Mouse (Mus musculus) embryonic stem cell, embryonic (primary cell): Measurements from ENCODE around the gene Picalm.

Experiments used
- CTCF ChIA-PET, 4 experiments: fragments of 300-600 bp in 2 of 4; fragments of 350-600 bp in 2 of 4; sonication (Branson Sonifier 250); formaldehyde crosslinking; loops; one replicate each; lab custom pipeline; 2022; ENCODE audit warnings: inconsistent platforms in 2 of 4; lab: Charles Lee
- POLR2A ChIA-PET, 4 experiments: fragments of 300-600 bp in 2 of 4; fragments of 350-600 bp in 2 of 4; sonication (Branson Sonifier 250); formaldehyde crosslinking; loops; one replicate each; lab custom pipeline; 2022; ENCODE audit warnings: antibody characterized with exemption in 4 of 4, inconsistent platforms in 1 of 4; lab: Charles Lee

Picalm gene

DNA sequence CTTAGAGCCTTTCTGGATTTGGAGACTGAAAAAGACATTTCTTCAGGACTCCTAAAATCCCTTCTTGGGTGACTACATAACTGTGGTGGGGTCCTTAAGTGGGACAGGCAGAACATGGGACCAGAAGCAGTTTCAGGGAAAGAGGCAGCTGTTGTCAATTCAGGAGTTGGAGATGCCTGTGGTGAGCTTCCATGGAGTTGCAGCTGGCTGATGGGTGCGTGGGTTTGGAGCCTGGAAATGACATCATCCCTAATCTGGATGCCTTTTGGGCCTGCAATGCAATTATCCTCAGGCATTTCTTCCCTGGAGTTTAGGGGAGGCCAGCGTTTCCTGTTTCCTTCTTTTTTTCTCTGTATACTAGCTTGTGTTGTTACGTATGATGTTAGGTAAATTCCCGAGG lies 103.9 kb downstream of the Picalm start:
- CTCF ChIA-PET: interaction anchor here in 2 of 4 experiments (0.5 to 0.9 kb wide), 3 partner anchors 103 to 236 kb away, joined by 3 to 12 read pairs (median 9); no protein-coding TSS in a partner anchor
- POLR2A ChIA-PET: no interaction called here

DNA sequence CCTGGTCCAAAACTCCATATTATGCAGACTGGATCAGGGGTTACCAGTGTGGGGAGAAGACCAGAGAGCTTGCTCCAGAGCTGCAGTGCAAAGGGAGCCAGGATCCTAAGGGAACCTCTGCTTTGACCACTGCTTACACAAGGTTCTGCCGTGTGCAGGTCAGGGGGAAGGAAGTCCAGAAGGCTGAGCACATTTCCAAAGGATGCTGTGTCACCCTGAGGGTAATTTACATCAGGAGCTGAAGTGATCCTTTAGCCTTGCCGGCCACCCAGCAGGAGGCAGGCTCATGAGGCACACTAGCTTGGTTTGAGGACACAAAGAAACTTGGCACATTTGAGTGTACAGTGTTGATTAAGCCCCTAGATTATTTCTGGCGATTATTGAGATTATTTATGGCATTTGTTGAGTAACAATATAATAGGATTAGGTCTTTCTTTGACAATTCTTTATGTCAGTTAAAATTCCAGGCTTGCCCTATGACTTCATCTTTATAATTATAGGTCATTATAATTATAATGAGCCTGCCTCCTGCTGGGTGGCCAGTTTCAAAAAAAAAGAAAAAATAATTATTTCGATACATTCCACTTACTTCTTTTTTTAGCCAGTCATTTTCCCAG lies 106.4 kb downstream of the Picalm start:
- CTCF ChIA-PET: interaction anchor here in 1 of 4 experiments (0.7 kb wide), 1 partner anchor 18 kb away, joined by 3 read pairs; no protein-coding TSS in a partner anchor
- POLR2A ChIA-PET: no interaction called here

DNA sequence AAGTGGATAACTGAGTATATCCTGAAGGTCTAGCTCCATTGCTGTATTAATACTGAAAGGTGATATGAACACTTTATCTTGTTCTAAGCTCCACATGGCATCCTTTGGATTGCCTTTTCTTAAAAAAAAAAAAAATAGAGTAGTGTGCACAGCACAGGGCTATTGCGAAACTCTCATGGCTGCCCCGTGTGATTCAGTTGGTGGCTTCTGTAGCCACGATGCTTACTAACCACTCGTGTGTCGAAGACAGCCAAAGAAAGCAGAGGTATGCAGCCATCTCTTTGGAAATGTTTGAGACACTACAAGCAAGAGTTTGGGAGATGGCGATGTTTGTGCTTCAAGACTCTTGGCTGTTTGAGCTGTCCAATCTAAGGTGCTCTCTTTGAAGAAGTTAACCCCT lies 113.1 kb downstream of the Picalm start:
- ChIA-PET CTCF (interaction anchor here in 1 of 4 experiments (0.7 kb wide), 1 partner anchor 347 kb away, joined by 3 read pairs; no protein-coding TSS in a partner anchor), POLR2A (no interaction called here)

DNA sequence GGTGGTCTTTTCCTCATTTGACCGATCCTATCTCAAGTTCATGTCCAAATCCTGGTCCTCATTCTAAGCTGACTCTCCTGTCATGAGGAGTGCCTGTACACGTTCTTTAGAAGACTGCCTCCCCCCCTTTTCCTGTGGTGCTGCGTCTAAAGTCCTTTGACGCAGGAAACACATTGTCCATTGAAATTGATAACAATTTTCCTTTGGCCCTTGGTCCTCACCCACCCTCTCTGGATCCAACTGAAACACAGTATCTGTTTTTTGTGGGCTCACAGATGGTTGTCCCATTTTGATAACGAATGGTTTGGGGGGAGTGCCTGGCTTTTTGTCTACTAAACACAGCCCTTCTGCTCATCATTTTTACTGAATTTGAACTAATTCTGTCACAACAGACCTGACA lies 113.6 kb downstream of the Picalm start:
- POLR2A ChIA-PET: no interaction called here
- CTCF ChIA-PET: no interaction called here

DNA sequence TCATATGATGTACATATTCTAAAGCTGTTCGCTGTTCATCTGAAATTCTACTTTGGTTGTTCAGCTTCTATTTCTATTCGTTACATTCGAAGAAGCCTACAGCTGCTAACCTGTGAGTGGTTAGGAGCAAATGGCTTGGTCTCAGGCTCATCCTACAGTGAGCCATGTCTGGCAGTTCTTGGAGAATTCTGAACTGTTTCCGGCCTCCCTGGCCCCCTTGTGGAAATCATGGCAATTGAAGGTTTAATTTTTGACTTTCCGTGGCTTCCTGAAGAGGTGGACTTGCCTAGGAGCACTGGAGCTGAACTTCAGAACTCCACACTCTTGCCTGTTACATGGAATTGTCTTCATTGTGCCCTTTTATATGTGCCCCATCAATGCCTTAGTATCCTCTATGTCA lies 122.9 kb downstream of the Picalm start:
- ChIA-PET POLR2A (no interaction called here), CTCF (no interaction called here)

DNA sequence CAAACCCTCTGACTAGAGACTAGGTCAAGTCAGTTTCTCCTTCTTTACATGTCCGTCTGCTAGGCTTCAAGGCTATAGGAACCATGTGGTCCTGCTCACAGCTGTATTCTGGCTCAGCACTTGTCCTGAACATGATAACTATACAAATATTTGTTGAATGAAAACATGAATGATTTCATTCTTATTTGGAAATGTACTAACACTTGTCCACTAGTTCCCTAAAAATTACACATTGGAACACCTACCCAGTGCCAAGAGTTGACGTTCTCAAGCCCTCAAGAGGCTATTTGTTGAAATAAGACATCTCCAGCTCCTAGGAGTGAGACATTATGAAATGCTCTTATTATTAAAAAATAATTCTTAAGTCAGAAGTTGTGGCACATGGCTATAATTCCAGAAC lies 128.7 kb downstream of the Picalm start:
- ChIA-PET CTCF (no interaction called here), POLR2A (no interaction called here)

DNA sequence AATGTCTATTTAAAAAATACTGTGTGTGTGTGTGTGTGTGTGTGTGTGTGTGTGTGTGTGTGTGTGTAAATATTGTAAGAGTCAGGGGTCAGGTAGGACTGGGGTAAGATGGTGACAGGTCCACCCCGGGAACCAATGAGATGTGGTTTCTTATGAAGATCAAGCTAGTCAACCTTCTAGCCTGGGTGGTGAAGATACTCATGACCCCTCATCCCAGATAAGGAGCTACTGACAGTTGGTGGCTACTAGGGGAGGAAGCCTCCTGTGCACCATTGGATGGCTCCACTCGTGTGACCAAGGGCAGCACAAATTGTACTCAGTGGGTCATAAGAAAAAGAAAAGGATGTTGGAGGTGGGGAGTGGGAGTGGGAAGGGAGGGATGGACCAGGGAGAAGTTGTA lies 129.9 kb downstream of the Picalm start:
- CTCF ChIA-PET: interaction anchor here in 1 of 4 experiments (0.8 kb wide), 1 partner anchor 368 kb away, joined by 14 read pairs; no protein-coding TSS in a partner anchor

DNA sequence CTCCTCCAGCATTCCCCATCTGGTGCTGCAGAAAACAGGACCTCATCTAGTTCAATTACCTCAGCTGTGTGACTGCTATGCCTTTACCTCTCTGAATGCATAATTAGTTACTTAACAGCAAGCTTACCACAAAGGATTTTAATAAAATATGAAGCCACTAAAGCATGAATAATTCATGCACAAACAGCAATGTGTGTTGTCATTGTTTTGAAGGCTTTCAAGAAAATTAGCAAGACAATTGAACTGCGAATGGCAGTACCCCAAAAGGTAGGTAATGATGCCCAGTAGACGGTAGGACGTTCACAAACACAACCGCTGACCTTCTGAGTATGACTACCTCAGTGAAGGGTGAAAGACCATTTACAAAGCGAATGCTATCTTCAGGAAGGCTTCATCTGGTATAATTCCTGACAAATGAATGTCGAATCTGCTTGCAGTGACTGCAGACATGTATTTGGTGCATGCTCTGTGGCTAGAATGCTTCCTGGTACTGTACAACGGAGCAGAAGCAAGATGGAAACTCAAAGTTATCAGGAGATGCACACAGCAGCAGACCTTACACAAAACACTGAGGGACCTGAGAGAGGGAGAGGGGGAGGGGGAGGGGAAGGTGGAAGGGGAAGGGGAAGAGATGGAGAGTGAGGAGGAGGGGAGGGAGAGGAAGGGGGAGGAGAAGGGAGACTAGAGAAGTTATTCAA lies 132.0 kb downstream of the Picalm start:
- ChIA-PET POLR2A (no interaction called here), CTCF (no interaction called here)

More for the DNA sequence above, 129.9 kb downstream of the Picalm start:
- POLR2A ChIA-PET: interaction anchor here in 1 of 4 experiments (0.7 kb wide), 1 partner anchor 1172 kb away, joined by 3 read pairs; no protein-coding TSS in a partner anchor
